Mouse (Mus musculus) right cerebral cortex, adult 18-20 months (tissue): Measurements from ENCODE around the gene Itih3.
A peak's percentile ranks its signal among the peaks of the same experiment; 100 is the strongest.

Experiments
- DNase-seq: peaks from one replicate; pipeline ENCODE4 v3.0.0; 2022; ENCODE audit warnings: mixed read lengths

Itih3 gene

DNA sequence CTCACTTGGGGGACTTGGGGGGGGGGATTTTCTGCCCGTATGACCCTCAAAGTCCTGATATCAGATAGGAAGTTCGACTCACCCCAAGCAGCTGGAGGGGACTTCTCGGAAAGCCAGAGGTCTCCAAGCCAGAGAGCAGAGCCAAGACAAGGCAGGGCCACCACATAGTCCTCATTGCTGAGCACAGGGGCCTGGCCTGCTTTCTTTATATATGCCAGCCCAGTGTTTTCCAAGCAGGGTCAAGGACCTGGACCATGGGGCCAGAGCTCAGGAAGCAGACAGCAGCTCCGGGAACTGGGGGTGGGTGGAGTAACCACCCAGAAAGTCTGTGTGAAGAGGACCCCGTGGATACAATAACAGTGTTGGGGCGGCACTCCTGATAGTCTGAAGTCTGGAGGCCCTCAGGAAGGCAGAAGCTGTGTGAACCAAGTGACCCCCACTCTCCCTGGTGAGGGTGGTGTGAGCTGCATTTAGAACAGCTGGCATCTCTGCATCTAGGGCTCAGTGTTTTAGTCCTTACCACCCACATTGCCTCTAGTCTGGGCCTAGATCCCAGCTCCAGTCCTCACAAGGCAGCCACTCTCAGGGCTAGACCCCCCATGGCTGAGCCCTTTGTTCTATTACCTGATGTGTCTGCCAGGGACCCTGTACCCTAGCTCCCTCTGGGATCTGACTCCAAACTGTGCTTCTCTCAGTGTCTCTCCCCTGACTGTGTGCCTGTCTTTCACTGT, at the start of gene Itih3:
Itih3 (minus strand) TSS at position 386 of the 731 bp plus-strand sequence.
- peak; percentile 43 for DNase-seq

GRCm38 (mm10) chr14:30960366-30960765, 36.8 kb upstream of the Itih3 start:
- DNase-seq = no peak

DNA sequence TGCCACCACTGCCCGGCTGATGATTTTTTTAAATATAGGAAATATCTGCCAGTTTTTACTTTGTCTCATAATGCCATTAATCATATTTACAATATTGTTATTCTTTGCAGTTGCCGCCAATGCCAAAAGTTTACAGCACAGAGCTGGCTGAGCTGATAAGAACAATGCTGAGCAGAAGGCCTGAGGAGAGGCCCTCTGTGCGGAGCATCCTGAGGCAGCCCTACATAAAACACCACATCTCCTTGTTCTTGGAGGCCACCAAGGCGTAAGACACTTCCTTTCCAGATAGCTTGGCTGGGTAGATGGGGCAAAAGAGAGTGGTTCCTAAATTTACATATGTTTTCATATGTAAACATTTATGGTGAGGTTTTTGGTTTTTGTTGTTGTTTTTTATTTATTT, 35.5 kb upstream of the Itih3 start:
- DNase-seq = no peak

GRCm38 (mm10) chr14:30958517-30958916, 35.0 kb upstream of the Itih3 start:
- no peak for DNase-seq

DNA sequence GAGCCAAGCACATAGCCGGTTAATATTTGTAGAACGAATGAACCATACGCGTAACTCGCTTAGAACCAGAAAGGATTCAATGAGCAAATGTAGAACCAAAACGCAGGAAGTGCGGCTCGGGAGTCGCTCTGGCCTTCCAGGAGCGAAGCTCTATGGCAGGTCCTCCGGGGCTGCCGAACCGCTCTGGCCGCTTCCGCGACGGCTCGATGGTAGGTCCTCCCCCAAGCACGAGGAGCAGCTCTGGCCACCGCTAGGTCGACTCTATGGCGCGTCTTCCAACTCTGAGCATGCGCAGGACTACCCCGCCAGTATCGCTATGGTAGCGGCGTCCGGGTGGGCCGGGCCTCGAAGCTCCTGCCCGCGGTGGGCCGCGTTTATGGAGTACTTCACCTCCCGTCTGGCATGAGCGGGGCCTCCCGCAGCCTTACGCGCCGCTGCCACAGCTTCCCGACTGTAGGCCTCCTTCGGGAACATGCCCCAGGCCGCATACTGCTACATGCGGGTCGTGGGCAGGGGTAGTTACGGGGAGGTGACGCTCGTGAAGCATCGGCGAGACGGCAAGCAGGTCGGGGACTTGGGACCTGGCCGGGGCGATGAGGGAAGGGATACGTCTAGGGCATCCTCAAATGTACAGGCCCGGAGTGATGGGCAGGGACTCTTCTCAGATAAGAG, 27.7 kb upstream of the Itih3 start, which contains the start of gene Nek4:
Nek4 (plus strand) TSS at position 224 of the 672 bp plus-strand sequence.
- peak; percentile 98 for DNase-seq

DNA sequence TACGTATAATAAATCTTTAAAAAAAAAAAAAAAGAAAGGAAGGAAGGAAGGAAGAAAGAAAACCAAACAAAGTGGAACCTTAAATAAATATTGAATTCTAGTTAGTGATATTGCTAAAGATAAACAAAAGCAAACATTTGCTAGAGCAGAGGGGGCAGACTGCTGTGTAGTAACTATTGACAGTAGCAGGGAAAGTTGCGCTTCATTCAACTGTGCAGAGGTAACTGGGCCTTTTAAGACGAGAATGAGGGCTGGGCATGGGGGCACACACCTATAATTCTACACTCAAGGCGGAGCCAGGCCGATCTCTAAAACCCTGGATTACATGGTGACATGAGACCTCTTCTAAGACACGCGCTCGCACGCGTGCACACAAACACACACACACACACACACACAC, 26.4 kb upstream of the Itih3 start:
- no peak for DNase-seq

GRCm38 (mm10) chr14:30944745-30945144, 21.2 kb upstream of the Itih3 start:
- DNase-seq = no peak

DNA sequence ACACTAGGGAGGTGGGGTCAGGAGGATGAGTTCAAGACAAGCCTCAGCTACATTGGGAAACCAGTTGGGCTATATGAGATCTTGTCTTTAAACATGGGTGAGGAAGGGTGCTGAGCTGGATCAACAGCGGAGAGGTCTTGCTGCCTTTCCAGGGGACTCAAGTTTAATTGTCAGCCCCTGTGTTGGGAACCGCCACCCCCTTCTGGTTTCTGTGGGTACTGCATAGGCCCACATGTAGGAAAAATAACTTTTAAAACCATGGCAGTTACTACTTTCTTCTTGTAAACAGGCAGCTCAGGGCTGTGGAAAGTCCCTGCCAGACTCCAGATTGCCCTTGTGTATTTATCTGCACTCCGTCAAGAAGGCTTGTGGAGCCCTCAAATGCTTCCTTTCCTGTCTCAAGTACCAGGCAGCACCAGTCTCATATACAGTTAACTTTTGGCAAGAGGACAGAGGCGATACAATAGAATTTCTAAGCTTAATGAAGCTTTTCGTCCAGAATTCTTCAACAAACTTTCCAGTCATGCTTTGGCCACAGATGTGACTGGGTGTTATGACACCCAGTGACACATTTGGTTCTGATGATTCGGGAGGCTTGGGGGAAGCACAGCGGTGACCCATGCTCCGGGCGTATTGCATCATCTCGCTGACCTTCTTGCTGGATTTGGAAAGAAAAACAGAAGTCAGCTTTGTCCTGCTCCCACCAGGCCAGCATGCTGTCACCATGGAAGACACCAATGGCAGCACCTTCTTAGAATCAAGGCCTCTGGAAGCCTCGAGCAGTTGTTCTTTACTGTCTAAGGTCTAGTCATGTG, 20.5 kb upstream of the Itih3 start:
- peak; percentile 31 for DNase-seq

DNA sequence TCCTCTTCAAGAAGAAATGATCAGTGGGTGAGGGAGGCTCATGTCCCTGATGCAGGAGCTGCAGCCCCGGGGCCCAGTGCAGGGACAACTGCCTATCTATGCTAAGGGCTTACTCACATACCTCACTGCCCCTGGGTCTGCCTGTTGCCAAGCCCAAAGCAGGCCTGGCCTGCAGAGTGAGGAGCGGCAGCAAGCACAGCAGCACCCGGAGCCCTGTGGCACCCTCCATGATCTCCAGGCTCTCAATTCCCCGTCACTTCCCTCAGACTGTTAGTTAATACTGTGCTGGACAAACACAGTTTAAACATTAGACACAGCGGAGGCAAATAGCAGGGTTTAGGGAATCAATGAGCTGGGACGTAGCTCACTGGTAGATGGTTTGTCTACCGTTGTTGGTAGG, 19.5 kb upstream of the Itih3 start, which contains the start of gene Itih1:
Itih1 (minus strand) TSS at position 252 of the 400 bp plus-strand sequence.
- no peak for DNase-seq

DNA sequence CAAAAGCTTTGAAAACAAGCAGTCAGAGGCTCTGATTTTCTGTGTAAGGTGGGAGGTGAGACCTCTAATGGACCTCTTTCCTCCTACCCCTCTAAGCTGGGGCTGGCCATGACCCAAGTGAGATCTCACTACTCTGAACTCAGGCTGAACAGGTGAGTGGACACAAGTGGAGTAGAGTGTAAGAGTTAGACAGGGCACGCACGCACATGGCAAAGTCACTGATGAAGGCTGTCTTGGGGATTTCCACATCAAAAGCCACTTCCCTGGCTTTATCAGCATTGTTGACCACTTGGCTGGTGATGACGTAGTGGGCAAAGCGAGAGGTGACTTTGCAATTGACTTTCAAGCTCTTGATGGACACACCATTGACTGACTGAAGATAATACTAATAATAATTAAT, 18.7 kb upstream of the Itih3 start:
- DNase-seq = no peak

- no peak for DNase-seq
Observed at GRCm38 (mm10) chr14:30933351-30933750, 9.8 kb upstream of the Itih3 start.

DNA sequence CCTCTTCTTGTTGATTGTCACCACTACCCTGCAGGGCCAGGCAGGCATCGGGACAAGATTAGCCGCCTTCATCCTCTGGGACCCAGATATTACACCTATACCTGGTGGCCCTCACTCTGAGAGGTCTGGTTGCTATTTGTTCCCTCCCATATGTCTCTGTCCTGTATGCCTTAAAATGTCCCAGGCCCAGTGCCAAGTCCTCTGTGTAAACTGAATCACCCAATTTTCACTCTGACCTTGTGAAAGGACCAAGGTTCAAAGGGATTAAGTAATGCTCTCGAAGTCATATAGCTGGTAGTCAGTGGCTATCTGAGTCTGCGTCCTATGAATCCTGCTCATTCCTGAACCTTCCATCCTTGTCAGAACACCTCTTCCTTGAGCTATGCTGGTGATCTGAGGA, 6.8 kb upstream of the Itih3 start:
- DNase-seq = no peak

DNA sequence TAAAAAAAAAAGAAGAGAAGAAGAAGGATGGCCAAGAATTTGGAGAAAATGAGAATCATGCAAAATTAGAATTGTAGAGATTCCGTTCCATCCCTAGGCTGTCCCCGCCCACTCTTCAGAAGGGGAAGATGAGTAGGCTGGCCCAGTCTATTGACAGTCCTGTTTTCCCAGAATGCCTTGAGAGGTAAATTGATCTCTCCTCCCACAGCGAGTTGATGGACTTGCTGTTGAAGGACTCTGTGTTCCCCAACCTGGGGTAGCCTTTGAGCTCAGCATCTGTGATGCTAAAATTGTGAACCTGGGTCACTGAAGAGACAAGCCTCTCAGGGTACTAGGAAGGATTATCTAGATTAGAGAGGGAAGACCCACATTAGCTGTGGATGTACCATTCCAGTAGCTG, 1.9 kb upstream of the Itih3 start:
- no peak for DNase-seq

GRCm38 (mm10) chr14:30922053-30922670, 1.4 kb downstream of the Itih3 start:
- no peak for DNase-seq

GRCm38 (mm10) chr14:30916516-30916915, 7.0 kb downstream of the Itih3 start:
- no peak for DNase-seq

DNA sequence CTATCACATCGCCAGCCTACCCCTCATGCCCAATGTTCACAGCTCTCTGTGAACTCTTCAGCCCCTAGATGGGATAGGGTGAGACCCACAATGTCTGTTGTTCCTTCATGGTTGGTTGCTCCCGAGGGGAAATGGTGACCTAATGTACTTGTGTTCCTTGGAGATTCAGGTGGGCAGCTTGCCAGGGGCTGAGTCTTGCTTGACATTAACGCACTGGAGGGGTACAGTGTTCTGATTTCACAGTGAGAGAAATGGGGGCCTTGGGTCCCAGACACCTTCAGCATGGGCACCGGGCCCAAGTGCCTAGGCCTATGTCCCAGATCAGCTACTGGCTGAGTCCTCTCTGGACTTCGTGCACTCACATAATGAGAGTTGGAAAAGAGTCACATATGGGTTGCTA, 10.2 kb downstream of the Itih3 start:
- no peak for DNase-seq

- DNase-seq = no peak
Observed at GRCm38 (mm10) chr14:30912641-30913040, 10.9 kb downstream of the Itih3 start.

- no peak for DNase-seq
Observed at GRCm38 (mm10) chr14:30911141-30911540, 12.4 kb downstream of the Itih3 start.

DNA sequence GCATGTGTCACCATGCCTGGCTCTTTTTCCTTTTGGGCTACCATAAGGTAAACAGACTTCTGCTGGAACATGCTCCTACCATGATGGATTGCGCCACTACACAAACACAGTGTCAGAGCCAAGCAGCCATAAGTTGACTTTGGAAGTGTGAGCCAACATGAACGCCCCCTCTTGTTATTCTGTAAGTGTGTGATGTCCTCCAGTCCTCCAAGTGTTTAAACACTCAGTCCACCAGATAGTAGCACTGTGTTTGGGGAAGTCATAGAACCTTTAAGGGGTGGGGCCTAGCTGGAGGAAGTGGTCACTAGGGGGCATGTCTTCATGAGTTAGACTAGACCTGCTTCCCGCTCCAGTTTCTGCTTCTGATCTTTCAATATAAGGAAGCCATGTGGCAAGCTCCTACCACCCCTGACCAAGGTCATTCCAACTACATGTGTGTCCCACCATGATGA, 15.7 kb downstream of the Itih3 start:
- no peak for DNase-seq

DNA sequence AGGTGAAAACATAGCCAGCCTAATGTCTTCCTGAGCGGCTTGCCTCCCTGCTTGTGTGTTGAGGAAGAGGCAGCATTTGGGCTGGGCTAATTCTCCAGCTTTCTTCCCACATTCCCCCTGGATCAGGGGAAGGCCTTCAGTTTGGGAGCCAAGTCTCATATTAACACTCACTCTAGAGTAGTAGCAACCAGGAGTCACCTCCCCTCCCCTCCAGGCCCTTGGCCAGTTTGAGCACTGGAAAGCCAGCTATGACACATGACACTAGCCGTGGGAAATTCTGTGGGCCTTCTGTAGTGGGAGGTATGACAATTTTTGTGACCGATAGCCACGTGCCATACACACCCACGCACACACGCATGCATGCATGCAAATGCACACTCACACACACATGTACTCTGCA, 17.6 kb downstream of the Itih3 start:
- no peak for DNase-seq

DNA sequence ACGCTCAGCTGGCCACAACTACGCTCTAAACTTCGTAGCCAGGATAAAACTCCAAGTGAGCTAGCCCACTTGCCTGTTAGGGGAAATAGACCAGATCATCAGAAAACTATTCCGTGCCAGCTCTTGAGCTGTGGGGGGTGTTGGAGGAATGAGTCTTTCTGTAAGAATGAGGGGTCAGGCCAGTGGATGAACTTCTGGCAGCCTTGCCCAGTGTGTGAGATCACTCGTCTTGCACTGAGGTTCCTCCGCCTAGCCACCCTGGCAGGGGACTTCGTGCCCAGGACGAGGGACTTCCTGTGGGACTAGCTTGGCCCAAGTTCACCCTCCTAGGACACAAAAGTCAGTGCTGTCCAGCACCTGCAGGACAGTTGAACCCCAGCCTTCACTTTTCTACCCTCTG, 19.3 kb downstream of the Itih3 start:
- no peak for DNase-seq

- no peak for DNase-seq
Observed at GRCm38 (mm10) chr14:30903036-30903435, 20.5 kb downstream of the Itih3 start.

GRCm38 (mm10) chr14:30902628-30903027, 20.9 kb downstream of the Itih3 start:
- no peak for DNase-seq
